Mouse (Mus musculus) C2C12 (cell line): ENCODE data around the gene Olfr350.

ENCODE experiments used
- CTCF ChIP-seq: IDR thresholded peaks from one replicate; pipeline ENCODE4 v1.5.1; 2011; ENCODE audit not compliant: control insufficient read depth, insufficient read depth, insufficient read length
- MAX ChIP-seq: IDR thresholded peaks from one replicate; pipeline ENCODE4 v1.6.1; 2011; ENCODE audit warnings: mild to moderate bottlenecking, control low read depth
- MYOD1 ChIP-seq: IDR thresholded peaks from one replicate; pipeline ENCODE4 v1.6.1; 2011; ENCODE audit warnings: low read depth; ENCODE audit not compliant: control insufficient read depth, insufficient read length
- MYOG ChIP-seq: IDR thresholded peaks from one replicate; pipeline ENCODE4 v1.6.1; 2011; ENCODE audit not compliant: control insufficient read depth, insufficient read length; ENCODE audit errors: extremely low read depth

DNA sequence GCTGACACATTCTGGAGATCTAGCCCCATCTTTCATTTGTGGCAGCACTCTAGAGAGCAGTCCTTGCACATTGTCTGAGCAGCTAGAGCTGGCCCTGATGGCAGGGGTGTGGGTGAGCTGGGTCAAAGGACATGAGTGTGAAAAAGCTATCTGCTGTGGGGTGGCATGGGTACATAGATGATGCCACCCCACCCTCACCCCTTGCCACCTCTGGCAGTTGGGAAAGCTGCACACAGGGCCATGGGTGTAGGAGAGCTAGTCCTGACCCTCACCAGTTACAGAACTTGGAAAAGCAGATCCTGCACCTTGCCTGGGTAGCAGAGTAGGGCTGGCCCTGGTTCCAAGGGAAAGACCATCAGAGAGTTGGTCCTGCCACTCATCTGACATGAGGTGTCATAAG, 51.0 kb downstream of the Olfr350 start:
- TF ChIP-seq MAX (no peak), CTCF (no peak), MYOD1 (no peak), MYOG (no peak)
